Comparison of ENCODE assay signal across 2 mouse cellular contexts in genomic region chr16:12878326-12878725, GRCm38 (mm10).
A peak's percentile ranks its signal among the peaks of the same experiment; 100 is the strongest.
DNase-seq lines count a peak whose midpoint lies in the region; ATAC-seq and TF ChIP-seq lines count a peak whose summit lies in the region.
"Not testable (repeated sequence)": the region's sequence is repeated elsewhere in the genome, so short reads cannot be mapped to it uniquely, and the experiment has no call there.

No protein-coding gene starts in this region.

- not testable (repeated sequence) for TF ChIP-seq POLR2A in limb, embryonic 14.5 days (IDR thresholded peaks at IDR 0.05; ENCODE audit: borderline replicate concordance, extremely low read depth, insufficient read depth, insufficient read length)

- H3K27me3 ChIP-seq in limb, embryonic 14.5 days (ENCODE audit: control insufficient read depth, insufficient read depth, low read length), result not testable (repeated sequence)

- not testable (repeated sequence) for H3K9ac ChIP-seq in limb, embryonic 14.5 days (ENCODE audit: low read depth, low read length, severe bottlenecking)

- H3K27ac ChIP-seq in limb, embryonic 14.5 days (replicated peaks; ENCODE audit: low read depth, low read length), result not testable (repeated sequence)

- not testable (repeated sequence) for H3K36me3 ChIP-seq in limb, embryonic 14.5 days (ENCODE audit: control insufficient read depth, insufficient read depth, low read length)

- H3K4me2 ChIP-seq in limb, embryonic 14.5 days (replicated peaks; ENCODE audit: low read depth, low read length, severe bottlenecking), result not testable (repeated sequence)

- not testable (repeated sequence) for H3K9me3 ChIP-seq in limb, embryonic 14.5 days (ENCODE audit: control insufficient read depth, low read length)

- not testable (repeated sequence) for H3K4me3 ChIP-seq in limb, embryonic 14.5 days (replicated peaks; ENCODE audit: low read length)

- DNase-seq in heart, adult 11 months, result peak; percentile 51
- not testable (repeated sequence) for DNase-seq in limb, embryonic 14.5 days (ENCODE audit: low spot score)

- WGBS in limb, embryonic 14.5 days, result 66% methylated on average over 5 of the region's 5 CpGs

- not testable (repeated sequence) for H3K4me1 ChIP-seq in limb, embryonic 14.5 days (ENCODE audit: control insufficient read depth, insufficient read depth, low read length)

- peak; percentile 55 for ATAC-seq in limb, embryonic 14.5 days (ENCODE audit: low FRiP score, low read depth)
